Mouse (Mus musculus) liver, adult 2 months (tissue): ENCODE measurements around the gene Il34. TPM values are rescaled to one million over a fixed set of nuclear protein-coding genes. Genes with fewer than 3 reads are reported as not detected.
A peak's percentile ranks its signal among the peaks of the same experiment; 100 is the strongest.

Experiments
- DNase-seq: peaks from one replicate; pipeline ENCODE4 v3.0.0-alpha.2; 2011; ENCODE audit warnings: low read depth, low spot score; ENCODE audit errors: extremely low read depth
- H3K27ac ChIP-seq: fragments of 200-500 bp; replicated peaks from 2 replicates; pipeline ENCODE4 v1.5.1; 2012; ENCODE audit warnings: low read depth, mild to moderate bottlenecking, control low read depth, inconsistent platforms, low read length; ENCODE audit not compliant: insufficient read depth
- H3K27me3 ChIP-seq: fragments of 200-500 bp; 2 replicates; pipeline ENCODE4 v1.6.1; 2012; ENCODE audit warnings: mild to moderate bottlenecking, moderate library complexity, low read length, inconsistent platforms; ENCODE audit not compliant: control insufficient read depth, insufficient read depth
- H3K36me3 ChIP-seq: fragments of 200-500 bp; 2 replicates; pipeline ENCODE4 v1.6.1; 2012; ENCODE audit warnings: low read length, inconsistent platforms; ENCODE audit not compliant: control insufficient read depth, insufficient read depth
- H3K4me1 ChIP-seq: fragments of 200-500 bp; 2 replicates; pipeline ENCODE4 v1.6.1; 2011; ENCODE audit warnings: low read length; ENCODE audit not compliant: control insufficient read depth, insufficient read depth
- H3K4me3 ChIP-seq: fragments of 200-500 bp; 2 replicates; pipeline ENCODE4 v1.5.1; 2011; ENCODE audit warnings: low read depth, mild to moderate bottlenecking, control low read depth, low read length, moderate library complexity; ENCODE audit not compliant: insufficient read depth
- H3K79me2 ChIP-seq: fragments of 200-500 bp; 2 replicates; pipeline ENCODE4 v1.6.1; 2012; ENCODE audit warnings: inconsistent platforms, mild to moderate bottlenecking, low read length, moderate library complexity; ENCODE audit not compliant: control insufficient read depth, insufficient read depth
- H3K9ac ChIP-seq: fragments of 200-500 bp; 2 replicates; pipeline ENCODE4 v1.6.1; 2012; ENCODE audit warnings: low read depth, mild to moderate bottlenecking, control low read depth, inconsistent platforms, low read length
- CTCF ChIP-seq: fragments of 200-500 bp; IDR thresholded peaks from 2 replicates; pipeline ENCODE4 v1.5.1; 2011; ENCODE audit warnings: low read depth, low read length, control low read depth
- POLR2A ChIP-seq: fragments of 200-500 bp; IDR thresholded peaks from 2 replicates; pipeline ENCODE4 v1.6.1; 2011; ENCODE audit warnings: low read length, control low read depth; ENCODE audit not compliant: insufficient read depth; ENCODE audit errors: extremely low read depth
- WGBS: fragments of 180-500 bp; shearing (Covaris S2); methylation state at CpG from one replicate; pipeline ENCODE4 v1.1.7; 2018; 5-methylcytosine and 5-hydroxymethylcytosine counted together
- polyA plus RNA-seq: library from polyadenylated mRNA; depleted of rRNA; stranded (reverse); fragments of >200 nt; gene quantifications from 2 replicates; pipeline ENCODE4 v1.2.3, GENCODE M21; 2012
- total RNA-seq: library from RNA; depleted of rRNA; stranded (reverse); fragments of >200 nt; gene quantifications from 2 replicates; pipeline ENCODE4 v1.2.3, GENCODE M21; 2014

Il34 gene
- total and polyA plus RNA-seq, 2 experiments: 2.4 to 7.3 TPM

- peak overlapping the region; percentile 91 for H3K9ac ChIP-seq
- H3K79me2 ChIP-seq: peaks cover 14% of the 10 kb centered on the region; the same call in 1 of the 2 replicates
- H3K4me3 ChIP-seq: peak overlapping the region; percentile 89
- DNase-seq: peak; percentile 35
- 2% methylated on average over 17 of the region's 17 CpGs for whole genome bisulfite sequencing
- peak overlapping the region; percentile 2 for H3K27ac ChIP-seq
- TF ChIP-seq CTCF (no peak), POLR2A (no peak)
- H3K4me1 ChIP-seq: peaks cover 10% of the 10 kb centered on the region
- peaks cover 43% of the 10 kb centered on the region for H3K36me3 ChIP-seq
- no peaks in the 10 kb centered on the region for H3K27me3 ChIP-seq
Measured at GRCm38 (mm10) chr8:110845821-110846404, 40.2 kb upstream of the Il34 start.

GRCm38 (mm10) chr8:110844941-110845340 is 39.2 kb upstream of the Il34 start:
- no peak overlapping the region for H3K27ac ChIP-seq
- no peak for DNase-seq
- peaks cover 43% of the 10 kb centered on the region for H3K36me3 ChIP-seq
- WGBS: 52% methylated on average over 3 of the region's 3 CpGs
- H3K4me1 ChIP-seq: peaks cover 7% of the 10 kb centered on the region
- TF ChIP-seq CTCF (no peak), POLR2A (no peak)
- H3K79me2 ChIP-seq: peaks cover 14% of the 10 kb centered on the region; the same call in 1 of the 2 replicates
- no peaks in the 10 kb centered on the region for H3K27me3 ChIP-seq
- H3K4me3 ChIP-seq: no peak overlapping the region
- no peak overlapping the region for H3K9ac ChIP-seq

DNA sequence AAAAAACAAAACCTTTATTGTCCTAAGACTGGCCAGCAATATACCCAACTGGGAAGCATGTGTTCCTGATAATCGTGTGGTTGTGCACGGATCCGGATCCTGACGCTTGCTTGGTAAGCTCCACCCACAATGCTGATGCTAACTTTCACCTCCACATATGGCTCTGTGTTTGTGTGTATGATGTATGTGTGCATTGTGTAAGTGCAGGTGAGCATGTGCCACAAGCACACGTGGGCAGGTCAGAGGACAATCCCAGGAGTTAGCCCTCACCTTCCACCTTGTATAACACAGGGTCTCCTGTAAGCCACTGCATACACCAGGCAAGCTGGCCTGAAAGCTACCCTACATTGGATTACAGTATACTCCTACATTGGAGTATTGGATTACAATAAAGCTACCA is 37.5 kb upstream of the Il34 start:
- Histone ChIP-seq H3K4me3 (no peak overlapping the region), H3K36me3 (peaks cover 56% of the 10 kb centered on the region), H3K27me3 (no peaks in the 10 kb centered on the region), H3K4me1 (peaks cover 7% of the 10 kb centered on the region), H3K79me2 (peaks cover 14% of the 10 kb centered on the region; the same call in 1 of the 2 replicates), H3K9ac (no peak overlapping the region), H3K27ac (no peak overlapping the region)
- TF ChIP-seq POLR2A (no peak), CTCF (no peak)
- no peak for DNase-seq
- 75% methylated on average over 5 of the region's 5 CpGs for WGBS

DNA sequence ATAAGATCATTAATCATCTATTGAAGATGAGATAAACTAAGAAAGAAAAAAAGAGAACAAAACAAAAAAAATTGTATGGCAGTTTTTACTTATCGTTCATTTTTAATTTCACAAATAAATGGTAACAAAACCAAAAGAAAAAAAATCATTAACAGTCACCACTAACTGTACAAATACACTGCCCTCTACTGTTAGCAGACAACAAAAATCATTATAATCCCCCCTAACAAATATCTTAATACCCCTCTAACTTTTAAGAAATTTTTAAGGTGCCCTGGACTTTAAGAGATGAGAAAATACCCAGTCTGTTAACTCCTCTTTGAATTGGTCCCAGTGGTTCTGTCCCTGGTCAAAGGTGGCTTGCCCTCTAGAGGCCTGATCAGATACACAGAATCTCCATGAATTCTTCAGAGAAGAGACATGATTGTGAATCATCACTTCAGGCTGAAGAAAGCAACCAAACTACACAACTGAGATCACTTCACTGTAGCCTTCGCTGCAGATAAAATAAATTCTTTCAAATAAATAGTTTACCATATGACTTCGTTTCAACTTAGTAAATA is 36.4 kb upstream of the Il34 start:
- no peak for DNase-seq
- no peak overlapping the region for H3K27ac ChIP-seq
- no peak overlapping the region for H3K4me3 ChIP-seq
- no peaks in the 10 kb centered on the region for H3K27me3 ChIP-seq
- H3K79me2 ChIP-seq: peaks cover 14% of the 10 kb centered on the region; the same call in 1 of the 2 replicates
- no peak overlapping the region for H3K9ac ChIP-seq
- H3K36me3 ChIP-seq: peaks cover 65% of the 10 kb centered on the region
- TF ChIP-seq POLR2A: no peak
- peaks cover 4% of the 10 kb centered on the region for H3K4me1 ChIP-seq
- WGBS: 83% methylated on average over 3 of the region's 3 CpGs

GRCm38 (mm10) chr8:110831956-110832355 is 26.2 kb upstream of the Il34 start:
- Histone ChIP-seq H3K79me2 (peaks cover 2% of the 10 kb centered on the region; the same call in 1 of the 2 replicates), H3K27ac (no peak overlapping the region), H3K27me3 (no peaks in the 10 kb centered on the region), H3K4me3 (no peak overlapping the region), H3K36me3 (peaks cover 83% of the 10 kb centered on the region), H3K4me1 (no peaks in the 10 kb centered on the region), H3K9ac (no peak overlapping the region)
- TF ChIP-seq POLR2A (no peak), CTCF (no peak)
- WGBS: 56% methylated on average over 3 of the region's 3 CpGs
- DNase-seq: no peak

- DNase-seq: no peak
- no peaks in the 10 kb centered on the region for H3K27me3 ChIP-seq
- TF ChIP-seq POLR2A: no peak
- TF ChIP-seq CTCF: no peak
- H3K4me3 ChIP-seq: no peak overlapping the region
- 78% methylated on average over 3 of the region's 3 CpGs for WGBS
- H3K4me1 ChIP-seq: no peaks in the 10 kb centered on the region
- peaks cover 2% of the 10 kb centered on the region; the same call in 1 of the 2 replicates for H3K79me2 ChIP-seq
- H3K36me3 ChIP-seq: peaks cover 90% of the 10 kb centered on the region
- H3K9ac ChIP-seq: no peak overlapping the region
- H3K27ac ChIP-seq: no peak overlapping the region
Measured at GRCm38 (mm10) chr8:110828511-110828910, 22.8 kb upstream of the Il34 start.
